Mouse (Mus musculus): ENCODE data around the gene Parp12.

GRCm38 (mm10) chr6:39076498-39076897, 41.7 kb downstream of the Parp12 start:
- TF ChIP-seq CTCF (IDR thresholded peaks at IDR 0.05; ENCODE audit: control insufficient read depth, insufficient read depth, insufficient read length), result no peak
- TF ChIP-seq MYOG (IDR thresholded peaks at IDR 0.05; ENCODE audit: control insufficient read depth, extremely low read depth, insufficient read length), result no peak
- TF ChIP-seq MYOD1 (IDR thresholded peaks at IDR 0.05; ENCODE audit: control insufficient read depth, insufficient read length, low read depth), result no peak
- TF ChIP-seq USF1 (IDR thresholded peaks at IDR 0.05; ENCODE audit: low read depth), result no peak
